Mouse (Mus musculus): ENCODE results near the gene Dpy19l1. TPM values are rescaled to one million over a fixed set of nuclear protein-coding genes. Genes with fewer than 3 reads are reported as not detected.

Dpy19l1 gene
- 11.5 and 12.6 TPM in 2 replicates for polyA plus RNA-seq (2015; fragmentation: Nextera tagmentation; extraction: Ambion mirVana)

GRCm38 (mm10) chr9:24503067-24503857 lies at the start of gene Dpy19l1:
Gene Dpy19l1 (minus strand): TSS chr9:24503140.
- ATAC-seq (ENCODE audit: low FRiP score, low read depth): peak; percentile 95
- no peaks in the 10 kb centered on the region for H3K9me3 ChIP-seq
- H3K36me3 ChIP-seq: no peaks in the 10 kb centered on the region
- peaks cover 16% of the 10 kb centered on the region for H3K4me1 ChIP-seq
- H3K27ac ChIP-seq: peak within 1 kb of the TSS; percentile 85
- peak within 1 kb of the TSS; percentile 75 for H3K4me3 ChIP-seq
- WGBS: under 1% methylated on average over 56 of the region's 99 CpGs
- H3K27me3 ChIP-seq: no peaks in the 10 kb centered on the region
- H3K9ac ChIP-seq: peak within 1 kb of the TSS; percentile 85
- peak within 1 kb of the TSS; percentile 76 for H3K4me2 ChIP-seq (replicated peaks)

GRCm38 (mm10) chr9:24538159-24538558 lies 35.2 kb upstream of the Dpy19l1 start:
- Histone ChIP-seq H3K27me3 (no peaks in the 10 kb centered on the region), H3K4me3 (no peak overlapping the region), H3K4me2 (replicated peaks) (no peak overlapping the region), H3K4me1 (no peaks in the 10 kb centered on the region), H3K27ac (no peak overlapping the region), H3K36me3 (no peaks in the 10 kb centered on the region), H3K9ac (no peak overlapping the region), H3K9me3 (no peaks in the 10 kb centered on the region)
- 51% methylated on average over 2 of the region's 2 CpGs for WGBS
- ATAC-seq (ENCODE audit: low FRiP score, low read depth): no peak

GRCm38 (mm10) chr9:24516575-24517139 lies 13.7 kb upstream of the Dpy19l1 start:
- WGBS: 62% methylated on average over 10 of the region's 10 CpGs
- Histone ChIP-seq H3K4me2 (replicated peaks) (no peak overlapping the region), H3K36me3 (no peaks in the 10 kb centered on the region), H3K9ac (no peak overlapping the region), H3K4me3 (no peak overlapping the region), H3K27me3 (no peaks in the 10 kb centered on the region), H3K27ac (no peak overlapping the region), H3K9me3 (no peaks in the 10 kb centered on the region), H3K4me1 (peaks cover 7% of the 10 kb centered on the region)
- no peak; the same call in 1 of the 2 replicates for ATAC-seq (ENCODE audit: low FRiP score, low read depth)

GRCm38 (mm10) chr9:24514078-24514469 lies 11.1 kb upstream of the Dpy19l1 start:
- WGBS: 67% methylated on average over 5 of the region's 5 CpGs
- Histone ChIP-seq H3K36me3 (no peaks in the 10 kb centered on the region), H3K4me2 (replicated peaks) (no peak overlapping the region), H3K4me3 (no peak overlapping the region), H3K27me3 (no peaks in the 10 kb centered on the region), H3K27ac (no peak overlapping the region), H3K9ac (no peak overlapping the region), H3K4me1 (peaks cover 7% of the 10 kb centered on the region), H3K9me3 (no peaks in the 10 kb centered on the region)
- ATAC-seq (ENCODE audit: low FRiP score, low read depth): no peak

- peaks cover 7% of the 10 kb centered on the region for H3K4me1 ChIP-seq
- H3K27ac ChIP-seq: no peak overlapping the region
- H3K4me2 ChIP-seq (replicated peaks): no peak overlapping the region
- no peak overlapping the region for H3K9ac ChIP-seq
- no peak for ATAC-seq (ENCODE audit: low FRiP score, low read depth)
- no peak overlapping the region for H3K4me3 ChIP-seq
- 61% methylated on average over 9 of the region's 9 CpGs for WGBS
- H3K36me3 ChIP-seq: no peaks in the 10 kb centered on the region
- no peaks in the 10 kb centered on the region for H3K27me3 ChIP-seq
- H3K9me3 ChIP-seq: no peaks in the 10 kb centered on the region
Measured at GRCm38 (mm10) chr9:24513290-24514077, 10.5 kb upstream of the Dpy19l1 start.

- WGBS: 93% methylated on average over 5 of the region's 5 CpGs
- Histone ChIP-seq H3K9me3 (no peaks in the 10 kb centered on the region), H3K4me3 (no peak overlapping the region), H3K4me1 (peaks cover 7% of the 10 kb centered on the region), H3K9ac (no peak overlapping the region), H3K27me3 (no peaks in the 10 kb centered on the region), H3K36me3 (no peaks in the 10 kb centered on the region), H3K4me2 (replicated peaks) (no peak overlapping the region), H3K27ac (no peak overlapping the region)
- ATAC-seq (ENCODE audit: low FRiP score, low read depth): no peak
Measured at GRCm38 (mm10) chr9:24512121-24512539, 9.2 kb upstream of the Dpy19l1 start.

- Histone ChIP-seq H3K27me3 (no peaks in the 10 kb centered on the region), H3K27ac (no peak overlapping the region), H3K9ac (no peak overlapping the region), H3K4me3 (no peak overlapping the region), H3K4me1 (peaks cover 7% of the 10 kb centered on the region), H3K9me3 (no peaks in the 10 kb centered on the region), H3K4me2 (replicated peaks) (no peak overlapping the region), H3K36me3 (no peaks in the 10 kb centered on the region)
- ATAC-seq (ENCODE audit: low FRiP score, low read depth): no peak
- 84% methylated on average over 4 of the region's 4 CpGs for WGBS
Measured at GRCm38 (mm10) chr9:24511371-24512120, 8.6 kb upstream of the Dpy19l1 start.

GRCm38 (mm10) chr9:24508880-24509279 lies 5.9 kb upstream of the Dpy19l1 start:
- no peaks in the 10 kb centered on the region for H3K36me3 ChIP-seq
- H3K4me3 ChIP-seq: no peak overlapping the region
- ATAC-seq (ENCODE audit: low FRiP score, low read depth): no peak
- no peaks in the 10 kb centered on the region for H3K27me3 ChIP-seq
- H3K9ac ChIP-seq: no peak overlapping the region
- WGBS: 91% methylated on average over 4 of the region's 4 CpGs
- no peaks in the 10 kb centered on the region for H3K9me3 ChIP-seq
- H3K27ac ChIP-seq: no peak overlapping the region
- no peak overlapping the region for H3K4me2 ChIP-seq (replicated peaks)
- H3K4me1 ChIP-seq: peaks cover 7% of the 10 kb centered on the region

- Histone ChIP-seq H3K27ac (no peak overlapping the region), H3K27me3 (no peaks in the 10 kb centered on the region), H3K9me3 (no peaks in the 10 kb centered on the region), H3K36me3 (no peaks in the 10 kb centered on the region), H3K9ac (no peak overlapping the region), H3K4me1 (peaks cover 8% of the 10 kb centered on the region), H3K4me2 (replicated peaks) (no peak overlapping the region), H3K4me3 (no peak overlapping the region)
- no peak for ATAC-seq (ENCODE audit: low FRiP score, low read depth)
Measured at GRCm38 (mm10) chr9:24506510-24506909, 3.6 kb upstream of the Dpy19l1 start.

- no peaks in the 10 kb centered on the region for H3K27me3 ChIP-seq
- H3K4me1 ChIP-seq: peaks cover 16% of the 10 kb centered on the region
- H3K4me2 ChIP-seq (replicated peaks): no peak overlapping the region
- no peak overlapping the region for H3K4me3 ChIP-seq
- H3K9me3 ChIP-seq: no peaks in the 10 kb centered on the region
- WGBS: 57% methylated on average over 5 of the region's 5 CpGs
- no peak overlapping the region for H3K9ac ChIP-seq
- no peaks in the 10 kb centered on the region for H3K36me3 ChIP-seq
- no peak overlapping the region for H3K27ac ChIP-seq
- no peak for ATAC-seq (ENCODE audit: low FRiP score, low read depth)
Measured at GRCm38 (mm10) chr9:24505017-24505763, 2.2 kb upstream of the Dpy19l1 start.

GRCm38 (mm10) chr9:24504381-24504780 lies 1.4 kb upstream of the Dpy19l1 start:
- ATAC-seq (ENCODE audit: low FRiP score, low read depth): no peak
- Histone ChIP-seq H3K4me1 (peaks cover 16% of the 10 kb centered on the region), H3K9ac (no peak overlapping the region), H3K27ac (no peak overlapping the region), H3K9me3 (no peaks in the 10 kb centered on the region), H3K4me2 (replicated peaks) (no peak overlapping the region), H3K36me3 (no peaks in the 10 kb centered on the region), H3K27me3 (no peaks in the 10 kb centered on the region), H3K4me3 (no peak overlapping the region)
- WGBS: 75% methylated on average over 2 of the region's 2 CpGs

Data from limb, embryonic 13.5 days (tissue).